Mouse (Mus musculus): Measurements from ENCODE around the gene C1qtnf4. TPM values are rescaled to one million over a fixed set of nuclear protein-coding genes. Genes with fewer than 3 reads are reported as not detected.

C1qtnf4 gene
- polyA plus RNA-seq, 2 experiments, result 1.9 to 2.7 TPM

- peaks cover 3% of the 10 kb centered on the region; the same call in 1 of the 2 replicates for H3K36me3 ChIP-seq (replicated peaks; ENCODE audit: control insufficient read depth, insufficient read depth, low read depth)
- peak overlapping the region; percentile 91 for H3K27ac ChIP-seq
- ATAC-seq (ENCODE audit: insufficient read depth), result no peak
- no peak for TF ChIP-seq EP300 (IDR thresholded peaks at IDR 0.05; ENCODE audit: low read depth)
- no peak for TF ChIP-seq CTCF (IDR thresholded peaks at IDR 0.05; ENCODE audit: low read depth)
- 63% methylated on average over 8 of the region's 8 CpGs for WGBS (ENCODE audit: insufficient replicate concordance)
- no peak for DNase-seq (ENCODE audit: low read depth in 3 of 3, low spot score in 3 of 3)
- H3K9me3 ChIP-seq (ENCODE audit: control insufficient read depth, low read length), result no peaks in the 10 kb centered on the region
- peaks cover 27 to 41% of the 10 kb centered on the region in 2 experiments for H3K4me1 ChIP-seq (replicated peaks; ENCODE audit: control insufficient read depth in 2 of 2, insufficient read depth in 2 of 2, low read length in 1 of 2)
- no peak overlapping the region for H3K4me3 ChIP-seq (ENCODE audit: insufficient read depth in 1 of 2, low read depth in 2 of 2, low read length in 2 of 2)
- H3K9ac ChIP-seq (replicated peaks), result peak overlapping the region; percentile 23
- H3K27me3 ChIP-seq (ENCODE audit: control insufficient read depth, insufficient read depth, low read length), result no peaks in the 10 kb centered on the region
- peak overlapping the region; percentile 70 for H3K4me2 ChIP-seq (ENCODE audit: low read depth)
Measured at GRCm38 (mm10) chr2:90871180-90871961, 14.3 kb upstream of the C1qtnf4 start.

GRCm38 (mm10) chr2:90874025-90874424 is 11.6 kb upstream of the C1qtnf4 start:
- Histone ChIP-seq H3K9ac (replicated peaks) (no peak overlapping the region), H3K4me1 (replicated peaks; ENCODE audit: control insufficient read depth in 2 of 2, insufficient read depth in 2 of 2, low read length in 1 of 2) (peaks cover 20 to 24% of the 10 kb centered on the region in 2 experiments), H3K9me3 (ENCODE audit: control insufficient read depth, low read length) (no peaks in the 10 kb centered on the region), H3K4me3 (ENCODE audit: insufficient read depth in 1 of 2, low read depth in 2 of 2, low read length in 2 of 2) (no peak overlapping the region), H3K4me2 (ENCODE audit: low read depth) (no peak overlapping the region), H3K36me3 (replicated peaks; ENCODE audit: control insufficient read depth, insufficient read depth, low read depth) (no peaks in the 10 kb centered on the region), H3K27ac (no peak overlapping the region), H3K27me3 (ENCODE audit: control insufficient read depth, insufficient read depth, low read length) (no peaks in the 10 kb centered on the region)
- no peak for DNase-seq (ENCODE audit: low read depth in 3 of 3, low spot score in 3 of 3)
- no peak for TF ChIP-seq EP300 (IDR thresholded peaks at IDR 0.05; ENCODE audit: low read depth)
- no peak for TF ChIP-seq CTCF (IDR thresholded peaks at IDR 0.05; ENCODE audit: low read depth)
- WGBS (ENCODE audit: insufficient replicate concordance), result 74% methylated on average over 1 of the region's 1 CpGs
- no peak for ATAC-seq (ENCODE audit: insufficient read depth)

- peaks cover 11 to 20% of the 10 kb centered on the region in 2 experiments for H3K4me1 ChIP-seq (replicated peaks; ENCODE audit: control insufficient read depth in 2 of 2, insufficient read depth in 2 of 2, low read length in 1 of 2)
- no peak for ATAC-seq (ENCODE audit: insufficient read depth)
- H3K27me3 ChIP-seq (ENCODE audit: control insufficient read depth, insufficient read depth, low read length), result no peaks in the 10 kb centered on the region; the same call in 1 of the 2 replicates
- no peak for DNase-seq (ENCODE audit: low read depth in 3 of 3, low spot score in 3 of 3)
- H3K27ac ChIP-seq, result no peak overlapping the region
- H3K4me2 ChIP-seq (ENCODE audit: low read depth), result no peak overlapping the region
- no peak overlapping the region for H3K9ac ChIP-seq (replicated peaks)
- H3K4me3 ChIP-seq (ENCODE audit: insufficient read depth in 1 of 2, low read depth in 2 of 2, low read length in 2 of 2), result no peak overlapping the region
- WGBS (ENCODE audit: insufficient replicate concordance), result 38% methylated on average over 2 of the region's 2 CpGs
- TF ChIP-seq CTCF (IDR thresholded peaks at IDR 0.05; ENCODE audit: low read depth) (no peak), EP300 (IDR thresholded peaks at IDR 0.05; ENCODE audit: low read depth) (no peak)
- H3K36me3 ChIP-seq (replicated peaks; ENCODE audit: control insufficient read depth, insufficient read depth, low read depth), result no peaks in the 10 kb centered on the region
- no peaks in the 10 kb centered on the region for H3K9me3 ChIP-seq (ENCODE audit: control insufficient read depth, low read length)
Measured at GRCm38 (mm10) chr2:90875239-90875638, 10.4 kb upstream of the C1qtnf4 start.

GRCm38 (mm10) chr2:90877584-90878259 is 7.9 kb upstream of the C1qtnf4 start:
- Histone ChIP-seq H3K27ac (no peak overlapping the region), H3K4me2 (ENCODE audit: low read depth) (no peak overlapping the region), H3K4me3 (ENCODE audit: insufficient read depth in 1 of 2, low read depth in 2 of 2, low read length in 2 of 2) (no peak overlapping the region), H3K36me3 (replicated peaks; ENCODE audit: control insufficient read depth, insufficient read depth, low read depth) (no peaks in the 10 kb centered on the region), H3K27me3 (ENCODE audit: control insufficient read depth, insufficient read depth, low read length) (no peaks in the 10 kb centered on the region; the same call in 1 of the 2 replicates), H3K9ac (replicated peaks) (no peak overlapping the region), H3K4me1 (replicated peaks; ENCODE audit: control insufficient read depth in 2 of 2, insufficient read depth in 2 of 2, low read length in 1 of 2) (peaks cover 0 to 5% of the 10 kb centered on the region in 2 experiments; a peak in 3 of 4 replicates), H3K9me3 (ENCODE audit: control insufficient read depth, low read length) (no peaks in the 10 kb centered on the region)
- ATAC-seq (ENCODE audit: insufficient read depth), result no peak
- TF ChIP-seq CTCF (IDR thresholded peaks at IDR 0.05; ENCODE audit: low read depth) (no peak), EP300 (IDR thresholded peaks at IDR 0.05; ENCODE audit: low read depth) (no peak)
- no peak for DNase-seq (ENCODE audit: low read depth in 3 of 3, low spot score in 3 of 3)
- WGBS (ENCODE audit: insufficient replicate concordance), result 42% methylated on average over 5 of the region's 5 CpGs

GRCm38 (mm10) chr2:90879419-90879818 is 6.2 kb upstream of the C1qtnf4 start:
- TF ChIP-seq EP300 (IDR thresholded peaks at IDR 0.05; ENCODE audit: low read depth), result no peak
- TF ChIP-seq CTCF (IDR thresholded peaks at IDR 0.05; ENCODE audit: low read depth), result no peak
- Histone ChIP-seq H3K9me3 (ENCODE audit: control insufficient read depth, low read length) (no peaks in the 10 kb centered on the region), H3K36me3 (replicated peaks; ENCODE audit: control insufficient read depth, insufficient read depth, low read depth) (no peaks in the 10 kb centered on the region), H3K9ac (replicated peaks) (no peak overlapping the region), H3K4me1 (replicated peaks; ENCODE audit: control insufficient read depth in 2 of 2, insufficient read depth in 2 of 2, low read length in 1 of 2) (peaks cover 0 to 5% of the 10 kb centered on the region in 2 experiments; a peak in 3 of 4 replicates), H3K27me3 (ENCODE audit: control insufficient read depth, insufficient read depth, low read length) (peaks cover 7% of the 10 kb centered on the region), H3K4me2 (ENCODE audit: low read depth) (no peak overlapping the region), H3K4me3 (ENCODE audit: insufficient read depth in 1 of 2, low read depth in 2 of 2, low read length in 2 of 2) (no peak overlapping the region), H3K27ac (no peak overlapping the region)
- ATAC-seq (ENCODE audit: insufficient read depth) (no peak), DNase-seq (ENCODE audit: low read depth in 3 of 3, low spot score in 3 of 3) (no peak)
